Mouse (Mus musculus) midbrain, embryonic 11.5 days (tissue): ENCODE measurements around the gene Zfp629. TPM values are rescaled to one million over a fixed set of nuclear protein-coding genes. Genes with fewer than 3 reads are reported as not detected.

Experiments
- ATAC-seq: fragments of 200-750 bp; cut with Nextera tagmentation; 2 replicates; pipeline ENCODE4 v1.8.0; 2017; ENCODE audit warnings: moderate TSS enrichment, moderate library complexity; ENCODE audit not compliant: low FRiP score
- DNase-seq: peaks from one replicate; pipeline ENCODE4 v3.0.0; 2015; ENCODE audit warnings: low spot score; ENCODE audit errors: missing footprints
- H3K27ac ChIP-seq: fragments of 300-500 bp; sonication (generic); 2 replicates; pipeline ENCODE4 v1.5.1; 2014; ENCODE audit warnings: low read depth, low read length
- H3K27me3 ChIP-seq: fragments of 300-500 bp; sonication (generic); 2 replicates; pipeline ENCODE4 v1.6.1; 2014; ENCODE audit warnings: mild to moderate bottlenecking, low read length, moderate library complexity, mixed read lengths; ENCODE audit not compliant: control insufficient read depth, insufficient read depth
- H3K36me3 ChIP-seq: fragments of 300-500 bp; sonication (generic); 2 replicates; pipeline ENCODE4 v1.6.1; 2014; ENCODE audit warnings: mild to moderate bottlenecking, low read length, moderate library complexity, mixed read lengths; ENCODE audit not compliant: control insufficient read depth, insufficient read depth
- H3K4me1 ChIP-seq: fragments of 300-500 bp; sonication (generic); 2 replicates; pipeline ENCODE4 v1.6.1; 2014; ENCODE audit warnings: low read length; ENCODE audit not compliant: control insufficient read depth, insufficient read depth
- H3K4me2 ChIP-seq: fragments of 300-500 bp; sonication (generic); 2 replicates; pipeline ENCODE4 v1.6.1; 2014; ENCODE audit warnings: mild to moderate bottlenecking, moderate library complexity
- H3K4me3 ChIP-seq: fragments of 300-500 bp; sonication (generic); 2 replicates; pipeline ENCODE4 v1.5.1; 2014; ENCODE audit warnings: low read depth, low read length
- H3K9ac ChIP-seq: fragments of 300-500 bp; sonication (generic); 2 replicates; pipeline ENCODE4 v1.6.1; 2014; ENCODE audit warnings: low read length
- H3K9me3 ChIP-seq: fragments of 300-500 bp; sonication (generic); 2 replicates; pipeline ENCODE4 v1.6.1; 2016; ENCODE audit warnings: low read length; ENCODE audit not compliant: control insufficient read depth
- WGBS: fragments of 180-500 bp; shearing (Covaris S2); extraction: QIAGEN DNeasy Blood & Tissue Kit; methylation state at CpG from one replicate; pipeline ENCODE4 v1.1.7; 2014; 5-methylcytosine and 5-hydroxymethylcytosine counted together
- polyA plus RNA-seq: library from polyadenylated mRNA; unstranded; fragments of >200 nt; fragmentation: Nextera tagmentation; extraction: Ambion mirVana; gene quantifications from 2 replicates; pipeline ENCODE4 v1.2.1, GENCODE M21; 2014

Zfp629 gene
- polyA plus RNA-seq: 32.1 and 34.4 TPM in 2 replicates

- DNase-seq (peak; percentile 99), ATAC-seq (peak; percentile 92)
- Histone ChIP-seq H3K4me3 (peak within 1 kb of the TSS; percentile 99), H3K9me3 (no peaks in the 10 kb centered on the region), H3K4me1 (peaks cover 8% of the 10 kb centered on the region), H3K4me2 (peak within 1 kb of the TSS; percentile 62), H3K27me3 (no peaks in the 10 kb centered on the region), H3K27ac (peak within 1 kb of the TSS; percentile 83), H3K9ac (peak within 1 kb of the TSS; percentile 98), H3K36me3 (peaks cover 19% of the 10 kb centered on the region)
- WGBS: under 1% methylated on average over 40 of the region's 50 CpGs
Observed at GRCm38 (mm10) chr7:127614891-127615843, at the start of gene Zfp629. Gene Zfp629, minus strand, starts transcription at chr7:127615797.

- no peak for DNase-seq
- ATAC-seq: no peak
- WGBS: 84% methylated on average over 6 of the region's 6 CpGs
Observed at GRCm38 (mm10) chr7:127662926-127663325, 47.3 kb upstream of the Zfp629 start.

GRCm38 (mm10) chr7:127661833-127662232 lies 46.2 kb upstream of the Zfp629 start:
- Histone ChIP-seq H3K27me3 (no peaks in the 10 kb centered on the region), H3K4me2 (no peak overlapping the region), H3K9me3 (no peaks in the 10 kb centered on the region), H3K36me3 (no peaks in the 10 kb centered on the region), H3K27ac (no peak overlapping the region), H3K4me3 (no peak overlapping the region), H3K4me1 (no peaks in the 10 kb centered on the region), H3K9ac (no peak overlapping the region)
- ATAC-seq: no peak
- peak; percentile 49 for DNase-seq
- 84% methylated on average over 6 of the region's 6 CpGs for WGBS

More at GRCm38 (mm10) chr7:127662926-127663325, 47.3 kb upstream of the Zfp629 start:
- Histone ChIP-seq H3K36me3 (no peaks in the 10 kb centered on the region), H3K4me1 (no peaks in the 10 kb centered on the region), H3K4me2 (no peak overlapping the region), H3K9ac (no peak overlapping the region), H3K9me3 (no peaks in the 10 kb centered on the region), H3K27ac (no peak overlapping the region), H3K27me3 (no peaks in the 10 kb centered on the region), H3K4me3 (no peak overlapping the region)

GRCm38 (mm10) chr7:127660882-127661281 lies 45.3 kb upstream of the Zfp629 start:
- H3K4me3 ChIP-seq: no peak overlapping the region
- ATAC-seq (no peak), DNase-seq (peak; percentile 79)
- no peaks in the 10 kb centered on the region for H3K36me3 ChIP-seq
- H3K27me3 ChIP-seq: no peaks in the 10 kb centered on the region
- 87% methylated on average over 3 of the region's 3 CpGs for WGBS
- no peak overlapping the region for H3K4me2 ChIP-seq
- H3K9me3 ChIP-seq: no peaks in the 10 kb centered on the region
- H3K9ac ChIP-seq: no peak overlapping the region
- no peak overlapping the region for H3K27ac ChIP-seq
- no peaks in the 10 kb centered on the region for H3K4me1 ChIP-seq

GRCm38 (mm10) chr7:127656946-127657345 lies 41.3 kb upstream of the Zfp629 start:
- H3K4me1 ChIP-seq: no peaks in the 10 kb centered on the region
- H3K36me3 ChIP-seq: no peaks in the 10 kb centered on the region
- no peak overlapping the region for H3K4me2 ChIP-seq
- ATAC-seq (no peak), DNase-seq (peak; percentile 94)
- no peaks in the 10 kb centered on the region for H3K9me3 ChIP-seq
- no peak overlapping the region for H3K4me3 ChIP-seq
- no peaks in the 10 kb centered on the region for H3K27me3 ChIP-seq
- no peak overlapping the region for H3K27ac ChIP-seq
- H3K9ac ChIP-seq: no peak overlapping the region
- WGBS: 38% methylated on average over 4 of the region's 4 CpGs

GRCm38 (mm10) chr7:127654318-127654717 lies 38.7 kb upstream of the Zfp629 start:
- Histone ChIP-seq H3K9me3 (no peaks in the 10 kb centered on the region), H3K4me2 (no peak overlapping the region), H3K36me3 (no peaks in the 10 kb centered on the region), H3K27me3 (no peaks in the 10 kb centered on the region), H3K4me3 (no peak overlapping the region), H3K27ac (no peak overlapping the region), H3K4me1 (no peaks in the 10 kb centered on the region), H3K9ac (no peak overlapping the region)
- whole genome bisulfite sequencing: 80% methylated on average over 10 of the region's 10 CpGs
- ATAC-seq (no peak), DNase-seq (no peak)

GRCm38 (mm10) chr7:127652050-127652449 lies 36.5 kb upstream of the Zfp629 start:
- Histone ChIP-seq H3K4me2 (no peak overlapping the region), H3K4me1 (no peaks in the 10 kb centered on the region), H3K9me3 (no peaks in the 10 kb centered on the region), H3K9ac (peak overlapping the region; percentile 30; the same call in 1 of the 2 replicates), H3K27me3 (no peaks in the 10 kb centered on the region), H3K36me3 (no peaks in the 10 kb centered on the region), H3K4me3 (no peak overlapping the region), H3K27ac (no peak overlapping the region)
- DNase-seq (no peak), ATAC-seq (no peak)
- WGBS: 17% methylated on average over 18 of the region's 18 CpGs

GRCm38 (mm10) chr7:127651624-127652023 lies 36.0 kb upstream of the Zfp629 start:
- Histone ChIP-seq H3K27ac (no peak overlapping the region), H3K36me3 (no peaks in the 10 kb centered on the region), H3K27me3 (no peaks in the 10 kb centered on the region), H3K9me3 (no peaks in the 10 kb centered on the region), H3K4me2 (no peak overlapping the region), H3K4me3 (no peak overlapping the region), H3K9ac (no peak overlapping the region), H3K4me1 (no peaks in the 10 kb centered on the region)
- WGBS: 75% methylated on average over 2 of the region's 3 CpGs
- no peak for DNase-seq
- no peak for ATAC-seq

- no peak overlapping the region for H3K4me3 ChIP-seq
- H3K27ac ChIP-seq: no peak overlapping the region
- ATAC-seq (no peak), DNase-seq (no peak)
- H3K4me2 ChIP-seq: no peak overlapping the region
- H3K4me1 ChIP-seq: no peaks in the 10 kb centered on the region
- H3K27me3 ChIP-seq: no peaks in the 10 kb centered on the region
- no peaks in the 10 kb centered on the region for H3K36me3 ChIP-seq
- no peaks in the 10 kb centered on the region for H3K9me3 ChIP-seq
- 86% methylated on average over 6 of the region's 6 CpGs for WGBS
- H3K9ac ChIP-seq: no peak overlapping the region
Observed at GRCm38 (mm10) chr7:127649206-127649605, 33.6 kb upstream of the Zfp629 start.
